Mouse (Mus musculus): Measurements from ENCODE around the gene Nckap5. TPM values are rescaled to one million over a fixed set of nuclear protein-coding genes. Genes with fewer than 3 reads are reported as not detected.

The Nckap5 gene
- polyA plus RNA-seq, 1 experiment from 2014 or later, result 1.5 TPM

GRCm38 (mm10) chr1:126264931-126265330 lies 565.7 kb downstream of the Nckap5 start:
- no peak for ATAC-seq
- no peak for DNase-seq (ENCODE audit: low read depth, low spot score)
- no peaks in the 10 kb centered on the region for H3K27me3 ChIP-seq
- ChIA-PET POLR2A (interaction anchor here (0.5 kb wide), 1 partner anchor 23 kb away, joined by 3 read pairs; no protein-coding TSS in a partner anchor), CTCF (no interaction called here)
- in situ Hi-C loops (cut with MboI; ENCODE audit: low pct_unique_long_range_greater_than_20kb), result no loop called here
- no peak for TF ChIP-seq CTCF (IDR thresholded peaks at IDR 0.05)

GRCm38 (mm10) chr1:126254364-126254763 lies 576.2 kb downstream of the Nckap5 start:
- POLR2A ChIA-PET, result no interaction called here
- no peak for DNase-seq (ENCODE audit: low read depth, low spot score)
- H3K27me3 ChIP-seq, result no peaks in the 10 kb centered on the region
- ATAC-seq, result no peak
- CTCF ChIA-PET, result no interaction called here
- no peak for TF ChIP-seq CTCF (IDR thresholded peaks at IDR 0.05)
- in situ Hi-C loops (cut with MboI; ENCODE audit: low pct_unique_long_range_greater_than_20kb), result no loop called here

GRCm38 (mm10) chr1:126253934-126254333 lies 576.7 kb downstream of the Nckap5 start:
- ChIA-PET POLR2A (no interaction called here), CTCF (no interaction called here)
- ATAC-seq (no peak), DNase-seq (ENCODE audit: low read depth, low spot score) (no peak)
- no peak for TF ChIP-seq CTCF (IDR thresholded peaks at IDR 0.05)
- in situ Hi-C loops (cut with MboI; ENCODE audit: low pct_unique_long_range_greater_than_20kb), result no loop called here
- H3K27me3 ChIP-seq, result no peaks in the 10 kb centered on the region

- ChIA-PET POLR2A (no interaction called here), CTCF (interaction anchor here (1.0 to 1.1 kb wide), 2 partner anchors 13 to 24 kb away, joined by 3 read pairs; no protein-coding TSS in a partner anchor)
- no peaks in the 10 kb centered on the region for H3K27me3 ChIP-seq
- DNase-seq (ENCODE audit: low read depth, low spot score) (no peak), ATAC-seq (no peak)
- in situ Hi-C loops (cut with MboI; ENCODE audit: low pct_unique_long_range_greater_than_20kb), result no loop called here
- TF ChIP-seq CTCF (IDR thresholded peaks at IDR 0.05), result no peak
Measured at GRCm38 (mm10) chr1:126233196-126233595, 597.4 kb downstream of the Nckap5 start.

GRCm38 (mm10) chr1:126231199-126231598 lies 599.4 kb downstream of the Nckap5 start:
- DNase-seq (ENCODE audit: low read depth, low spot score) (no peak), ATAC-seq (no peak)
- ChIA-PET CTCF (no interaction called here), POLR2A (no interaction called here)
- in situ Hi-C loops (cut with MboI; ENCODE audit: low pct_unique_long_range_greater_than_20kb), result no loop called here
- H3K27me3 ChIP-seq, result no peaks in the 10 kb centered on the region
- TF ChIP-seq CTCF (IDR thresholded peaks at IDR 0.05), result no peak

GRCm38 (mm10) chr1:126210212-126210611 lies 620.4 kb downstream of the Nckap5 start:
- in situ Hi-C loops (cut with MboI; ENCODE audit: low pct_unique_long_range_greater_than_20kb), result no loop called here
- H3K27me3 ChIP-seq, result no peaks in the 10 kb centered on the region
- no peak for DNase-seq (ENCODE audit: low read depth, low spot score)
- POLR2A ChIA-PET, result interaction anchor here (1.7 kb wide), 1 partner anchor 18 kb away, joined by 5 read pairs; no protein-coding TSS in a partner anchor
- ATAC-seq, result no peak
- CTCF ChIA-PET, result no interaction called here
- no peak for TF ChIP-seq CTCF (IDR thresholded peaks at IDR 0.05)

- in situ Hi-C loops (cut with MboI; ENCODE audit: low pct_unique_long_range_greater_than_20kb), result no loop called here
- no peak for TF ChIP-seq CTCF (IDR thresholded peaks at IDR 0.05)
- no peaks in the 10 kb centered on the region for H3K27me3 ChIP-seq
- CTCF ChIA-PET, result no interaction called here
- POLR2A ChIA-PET, result interaction anchor here (1.7 kb wide), 1 partner anchor 19 kb away, joined by 5 read pairs; no protein-coding TSS in a partner anchor
- no peak for ATAC-seq
- DNase-seq (ENCODE audit: low read depth, low spot score), result no peak
Measured at GRCm38 (mm10) chr1:126209743-126210142, 620.9 kb downstream of the Nckap5 start.

- H3K27me3 ChIP-seq, result no peaks in the 10 kb centered on the region
- no peak for TF ChIP-seq CTCF (IDR thresholded peaks at IDR 0.05)
- in situ Hi-C loops (cut with MboI; ENCODE audit: low pct_unique_long_range_greater_than_20kb), result no loop called here
- ATAC-seq (no peak), DNase-seq (ENCODE audit: low read depth, low spot score) (no peak)
- ChIA-PET POLR2A (interaction anchor here (1.7 kb wide), 1 partner anchor 19 kb away, joined by 5 read pairs; no protein-coding TSS in a partner anchor), CTCF (interaction anchor here (1.0 kb wide), 1 partner anchor 24 kb away, joined by 3 read pairs; no protein-coding TSS in a partner anchor)
Measured at GRCm38 (mm10) chr1:126209131-126209530, 621.5 kb downstream of the Nckap5 start.

- H3K27me3 ChIP-seq, result peaks cover 4% of the 10 kb centered on the region
- TF ChIP-seq CTCF (IDR thresholded peaks at IDR 0.05), result no peak
- ChIA-PET POLR2A (no interaction called here), CTCF (no interaction called here)
- DNase-seq (ENCODE audit: low read depth, low spot score) (no peak), ATAC-seq (no peak)
- in situ Hi-C loops (cut with MboI; ENCODE audit: low pct_unique_long_range_greater_than_20kb), result no loop called here
Measured at GRCm38 (mm10) chr1:126196937-126197336, 633.7 kb downstream of the Nckap5 start.

- POLR2A ChIA-PET, result no interaction called here
- TF ChIP-seq CTCF (IDR thresholded peaks at IDR 0.05), result no peak
- DNase-seq (ENCODE audit: low read depth, low spot score), result no peak
- H3K27me3 ChIP-seq, result peaks cover 15% of the 10 kb centered on the region
- in situ Hi-C loops (cut with MboI; ENCODE audit: low pct_unique_long_range_greater_than_20kb), result no loop called here
- no peak for ATAC-seq
- CTCF ChIA-PET, result no interaction called here
Measured at GRCm38 (mm10) chr1:126190353-126190752, 640.2 kb downstream of the Nckap5 start.

- ChIA-PET CTCF (no interaction called here), POLR2A (no interaction called here)
- ATAC-seq, result no peak
- H3K27me3 ChIP-seq, result peaks cover 4% of the 10 kb centered on the region
- TF ChIP-seq CTCF (IDR thresholded peaks at IDR 0.05), result no peak
- in situ Hi-C loops (cut with MboI; ENCODE audit: low pct_unique_long_range_greater_than_20kb), result no loop called here
- DNase-seq (ENCODE audit: low read depth, low spot score), result no peak
Measured at GRCm38 (mm10) chr1:126183751-126184150, 646.8 kb downstream of the Nckap5 start.

GRCm38 (mm10) chr1:126168579-126168978 lies 662.0 kb downstream of the Nckap5 start:
- no peak for TF ChIP-seq CTCF (IDR thresholded peaks at IDR 0.05)
- POLR2A ChIA-PET, result no interaction called here
- no peak for ATAC-seq
- no peaks in the 10 kb centered on the region for H3K27me3 ChIP-seq
- no peak for DNase-seq (ENCODE audit: low read depth, low spot score)
- in situ Hi-C loops (cut with MboI; ENCODE audit: low pct_unique_long_range_greater_than_20kb), result no loop called here
- CTCF ChIA-PET, result no interaction called here
